Mouse (Mus musculus) heart, embryonic 10.5 days (tissue): ENCODE measurements around the gene Clrn3. TPM values are rescaled to one million over a fixed set of nuclear protein-coding genes. Genes with fewer than 3 reads are reported as not detected.
"Not testable (repeated sequence)": the region's sequence is repeated elsewhere in the genome, so short reads cannot be mapped to it uniquely, and the experiment has no call there.

Experiments
- DNase-seq: peaks from one replicate; pipeline ENCODE4 v3.0.0-alpha.2; 2017; ENCODE audit warnings: low spot score
- H3K27ac ChIP-seq: fragments of 300-500 bp; sonication (generic); 2 replicates; pipeline ENCODE4 v1.5.1; 2016; ENCODE audit warnings: mild to moderate bottlenecking
- H3K27me3 ChIP-seq: fragments of 300-500 bp; sonication (generic); 2 replicates; pipeline ENCODE4 v1.6.1; 2016; ENCODE audit warnings: mild to moderate bottlenecking; ENCODE audit not compliant: poor library complexity, insufficient read depth, severe bottlenecking
- H3K36me3 ChIP-seq: fragments of 300-500 bp; sonication (generic); 2 replicates; pipeline ENCODE4 v1.6.1; 2016; ENCODE audit warnings: mild to moderate bottlenecking, moderate library complexity
- H3K4me1 ChIP-seq: fragments of 300-500 bp; sonication (generic); 2 replicates; pipeline ENCODE4 v1.6.1; 2016; ENCODE audit warnings: mild to moderate bottlenecking
- H3K4me3 ChIP-seq: fragments of 300-500 bp; sonication (generic); 2 replicates; pipeline ENCODE4 v1.5.1; 2016; ENCODE audit warnings: mild to moderate bottlenecking, moderate library complexity
- H3K9me3 ChIP-seq: fragments of 300-500 bp; sonication (generic); 2 replicates; pipeline ENCODE4 v1.6.1; 2016; ENCODE audit warnings: mild to moderate bottlenecking, moderate library complexity
- WGBS: fragments of 180-500 bp; shearing (Covaris S2); methylation state at CpG from one replicate; pipeline ENCODE4 v1.1.7; 2016; 5-methylcytosine and 5-hydroxymethylcytosine counted together
- polyA plus RNA-seq: library from polyadenylated mRNA; unstranded; fragments of >200 nt; fragmentation: Nextera tagmentation; extraction: Ambion mirVana; gene quantifications from 2 replicates; pipeline ENCODE4 v1.2.1, GENCODE M21; 2016

The Clrn3 gene
- polyA plus RNA-seq, result not detected in 2 replicates

DNA sequence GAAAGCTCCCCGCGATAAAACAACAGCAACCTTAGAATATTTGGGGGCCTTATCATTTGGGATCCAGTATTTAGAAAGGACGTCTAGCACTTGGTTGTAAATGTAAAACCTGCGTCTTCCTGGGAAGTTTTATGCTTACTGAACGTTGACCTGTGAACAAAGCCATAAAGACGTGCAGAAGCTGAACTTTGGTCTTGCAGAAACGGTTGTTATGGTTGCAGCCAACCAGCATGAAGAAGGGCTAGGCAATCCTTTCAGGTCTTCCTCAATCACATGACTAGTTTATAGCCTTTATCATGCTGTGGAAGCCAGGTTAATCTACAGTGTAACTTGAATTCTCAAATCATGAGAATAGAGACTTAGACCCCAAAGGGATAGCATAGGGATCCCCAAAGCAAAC lies at the start of gene Clrn3:
Clrn3 (minus strand) TSS at position 140 of the 400 bp plus-strand sequence.
- Histone ChIP-seq H3K27ac (no peak within 1 kb of the TSS), H3K36me3 (no peaks in the 10 kb centered on the region), H3K4me3 (no peak within 1 kb of the TSS), H3K27me3 (no peaks in the 10 kb centered on the region), H3K4me1 (no peaks in the 10 kb centered on the region), H3K9me3 (no peaks in the 10 kb centered on the region)
- 86% methylated on average over 7 of the region's 7 CpGs for WGBS
- DNase-seq, result no peak

DNA sequence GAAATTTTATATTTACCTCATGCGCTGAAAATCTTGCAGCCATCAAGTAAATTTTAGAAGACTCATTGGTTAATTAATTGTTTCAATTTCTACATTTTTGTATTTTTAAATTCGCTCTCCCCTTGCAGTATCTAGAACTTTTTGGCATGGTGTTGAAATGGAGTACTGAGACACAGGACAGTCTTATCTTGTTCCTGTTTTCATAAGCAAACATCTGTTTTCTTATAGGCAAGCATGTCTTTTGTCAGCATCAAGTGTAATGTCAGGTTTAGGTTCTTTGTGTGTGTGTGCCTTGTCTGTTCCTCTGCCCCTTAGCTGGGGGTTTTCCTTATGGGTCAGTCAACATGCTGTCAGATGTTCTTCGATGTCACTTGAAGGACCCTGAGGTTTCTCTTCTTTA lies 47.9 kb upstream of the Clrn3 start:
- H3K4me1 ChIP-seq, result 0 out of 2 replicates have a peak, but pooled peaks cover 3% of the 10 kb centered on the region
- H3K4me3 ChIP-seq, result no peak overlapping the region
- 70% methylated on average over 3 of the region's 3 CpGs for WGBS
- no peak for DNase-seq
- no peaks in the 10 kb centered on the region for H3K36me3 ChIP-seq
- H3K27me3 ChIP-seq, result no peaks in the 10 kb centered on the region
- no peaks in the 10 kb centered on the region for H3K9me3 ChIP-seq
- H3K27ac ChIP-seq, result no peak overlapping the region

DNA sequence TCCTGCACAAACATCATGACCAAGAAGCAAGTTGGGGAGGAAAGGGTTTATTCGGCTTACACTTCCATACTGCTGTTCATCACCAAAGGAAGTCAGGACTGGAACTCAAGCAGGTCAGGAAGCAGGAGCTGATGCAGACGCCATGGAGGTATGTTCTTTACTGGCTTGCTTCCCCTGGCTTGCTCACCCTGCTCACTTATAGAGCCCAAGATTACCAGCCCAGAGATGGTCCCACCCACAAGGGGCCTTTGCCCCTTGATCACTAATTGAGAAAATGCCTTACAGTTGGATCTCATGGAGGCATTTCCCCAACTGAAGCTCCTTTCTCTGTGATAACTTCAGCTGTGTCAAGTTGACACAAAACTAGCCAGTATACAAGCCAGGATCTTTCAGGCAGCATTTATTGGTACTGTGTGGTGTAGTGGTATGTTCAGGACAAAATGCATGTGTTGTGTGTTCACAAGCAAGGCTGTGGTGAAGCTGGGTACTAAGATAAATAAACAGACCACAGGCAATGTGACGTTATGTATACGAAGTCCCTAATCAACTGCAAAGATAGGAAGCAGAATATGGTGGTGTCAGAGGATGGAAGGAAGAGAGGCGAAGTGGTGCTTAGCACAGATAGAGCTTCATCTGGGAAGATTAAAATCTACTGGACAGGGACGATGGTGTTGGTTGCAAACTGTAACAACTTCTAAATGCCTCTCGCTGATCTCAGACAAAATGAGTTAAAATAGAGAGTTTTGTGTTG lies 47.0 kb upstream of the Clrn3 start:
- H3K36me3 ChIP-seq, H3K27me3 ChIP-seq, H3K27ac ChIP-seq, DNase-seq, H3K9me3 ChIP-seq, H3K4me1 ChIP-seq, H3K4me3 ChIP-seq: not testable (repeated sequence)
- 49% methylated on average over 7 of the region's 7 CpGs for WGBS

DNA sequence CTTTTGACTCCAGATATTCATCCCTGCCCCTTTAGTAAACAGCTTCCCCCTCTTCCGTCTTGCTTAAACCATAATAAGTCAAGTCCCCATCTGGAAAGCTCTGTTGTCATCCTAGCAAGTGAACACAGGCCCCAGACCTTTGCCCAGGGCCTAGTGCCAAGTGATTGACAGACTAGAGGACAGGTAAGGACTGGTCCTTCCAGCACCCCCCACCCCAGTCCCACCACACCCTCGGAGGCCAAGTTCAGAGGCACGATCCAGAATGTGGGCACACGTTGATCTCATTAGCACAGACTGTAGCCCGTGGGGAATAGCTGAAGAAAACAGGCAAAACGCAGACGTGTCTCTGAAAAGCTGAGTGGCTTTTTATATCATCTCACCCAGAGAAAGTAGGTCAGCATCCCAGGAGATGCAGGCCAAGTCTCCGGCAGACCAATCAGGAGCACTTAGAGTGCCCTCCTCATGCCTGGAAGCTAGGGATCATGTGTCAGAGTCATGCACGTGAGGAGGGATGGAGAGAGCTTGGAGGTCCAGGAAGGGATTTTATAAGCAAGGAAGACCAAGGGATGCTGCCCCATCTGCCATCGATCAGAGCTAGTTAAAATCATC lies 43.6 kb upstream of the Clrn3 start:
- Histone ChIP-seq H3K27me3 (no peaks in the 10 kb centered on the region), H3K4me1 (peaks cover 16% of the 10 kb centered on the region; the same call in 1 of the 2 replicates), H3K27ac (no peak overlapping the region), H3K36me3 (no peaks in the 10 kb centered on the region), H3K4me3 (no peak overlapping the region), H3K9me3 (no peaks in the 10 kb centered on the region)
- DNase-seq, result no peak
- 68% methylated on average over 10 of the region's 10 CpGs for WGBS

DNA sequence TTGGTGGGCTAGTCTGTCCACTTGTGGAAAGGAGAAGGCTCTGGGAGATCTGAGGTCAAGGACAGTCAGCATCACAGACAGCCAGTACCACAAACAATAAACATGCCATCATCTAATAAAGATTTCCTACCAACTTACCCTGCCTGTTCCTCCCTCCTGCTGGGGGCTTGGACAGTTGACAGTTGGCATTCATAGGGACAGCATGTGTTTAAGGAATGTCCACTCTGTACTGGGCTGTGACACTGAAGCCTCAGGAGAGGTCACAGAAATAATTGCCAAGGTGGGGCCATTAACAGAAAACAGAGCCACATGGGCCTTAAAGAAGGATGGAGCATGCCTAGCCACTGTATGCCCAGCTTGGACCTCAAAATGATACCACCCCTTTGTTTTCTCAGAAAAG lies 42.9 kb upstream of the Clrn3 start:
- peaks cover 19% of the 10 kb centered on the region; the same call in 1 of the 2 replicates for H3K4me1 ChIP-seq
- no peak overlapping the region for H3K4me3 ChIP-seq
- H3K36me3 ChIP-seq, result no peaks in the 10 kb centered on the region
- H3K27ac ChIP-seq, result no peak overlapping the region
- no peaks in the 10 kb centered on the region for H3K9me3 ChIP-seq
- DNase-seq, result no peak
- no peaks in the 10 kb centered on the region for H3K27me3 ChIP-seq

DNA sequence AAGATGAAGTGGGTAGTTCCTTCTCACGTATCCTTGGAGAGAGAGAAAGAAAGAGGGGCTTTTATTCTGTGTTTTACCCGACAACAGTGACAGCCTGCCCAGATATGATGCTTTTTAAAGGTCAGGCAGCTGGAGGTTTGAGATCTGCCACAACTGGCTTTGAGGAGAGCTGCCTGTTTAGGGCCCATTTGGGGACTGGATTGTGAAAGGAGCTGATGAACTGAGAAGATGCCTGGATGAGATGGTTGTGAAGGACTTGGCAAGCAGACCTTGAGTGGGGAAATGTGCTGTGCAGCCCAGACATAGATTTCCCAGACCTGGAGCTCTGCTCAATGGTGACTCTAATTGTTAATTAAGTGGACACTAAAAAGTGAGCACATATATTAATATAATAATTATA lies 40.1 kb upstream of the Clrn3 start:
- no peak for DNase-seq
- H3K27me3 ChIP-seq, result no peaks in the 10 kb centered on the region
- H3K27ac ChIP-seq, result no peak overlapping the region
- peaks cover 26% of the 10 kb centered on the region; the same call in 1 of the 2 replicates for H3K4me1 ChIP-seq
- no peaks in the 10 kb centered on the region for H3K36me3 ChIP-seq
- H3K4me3 ChIP-seq, result no peak overlapping the region
- H3K9me3 ChIP-seq, result no peaks in the 10 kb centered on the region
- WGBS, result 69% methylated on average over 2 of the region's 2 CpGs

DNA sequence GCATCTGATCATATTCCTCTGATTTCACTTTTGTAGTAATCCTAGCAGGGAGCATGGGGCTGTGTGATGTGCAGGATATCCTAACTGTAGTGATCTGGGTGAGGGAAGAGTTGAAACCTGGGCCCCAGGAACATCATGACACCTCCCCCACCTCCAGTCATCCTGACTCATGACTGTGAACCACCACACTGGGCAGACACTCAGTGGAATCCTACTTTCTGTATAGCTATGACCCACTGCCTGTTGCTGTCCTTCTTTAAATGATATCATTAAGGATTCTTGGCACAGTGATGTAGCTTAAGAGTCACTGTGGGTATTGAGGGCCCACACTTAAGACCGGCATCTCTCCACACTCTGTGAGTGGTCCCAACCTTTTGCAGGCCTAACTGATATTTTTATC lies 39.1 kb upstream of the Clrn3 start:
- Histone ChIP-seq H3K9me3 (no peaks in the 10 kb centered on the region), H3K4me3 (no peak overlapping the region), H3K27me3 (no peaks in the 10 kb centered on the region), H3K27ac (no peak overlapping the region), H3K36me3 (no peaks in the 10 kb centered on the region), H3K4me1 (peaks cover 26% of the 10 kb centered on the region; the same call in 1 of the 2 replicates)
- 62% methylated on average over 1 of the region's 1 CpGs for whole genome bisulfite sequencing
- DNase-seq, result no peak

DNA sequence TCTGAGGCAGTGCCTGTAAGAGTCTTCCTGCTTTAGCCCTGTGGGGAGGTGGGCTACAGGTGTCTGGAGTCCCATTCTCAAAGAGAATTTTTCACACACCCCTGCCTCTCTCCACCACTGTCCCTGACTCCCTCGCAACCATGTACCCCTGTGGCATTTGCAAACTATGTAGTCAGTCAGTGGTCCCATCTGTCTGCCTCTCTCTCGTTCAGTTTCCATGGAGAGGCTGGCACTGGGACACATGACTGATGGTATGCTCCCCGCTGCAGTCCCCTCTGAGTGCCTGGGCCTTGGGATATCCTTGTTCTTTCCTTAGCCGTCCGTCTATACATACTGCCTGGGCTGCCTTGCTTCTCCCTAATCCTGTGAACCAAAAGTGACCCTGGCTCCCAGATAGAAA lies 37.6 kb upstream of the Clrn3 start:
- Histone ChIP-seq H3K27me3 (no peaks in the 10 kb centered on the region), H3K36me3 (no peaks in the 10 kb centered on the region), H3K4me3 (no peak overlapping the region), H3K4me1 (peaks cover 22% of the 10 kb centered on the region; the same call in 1 of the 2 replicates), H3K27ac (no peak overlapping the region), H3K9me3 (no peaks in the 10 kb centered on the region)
- WGBS, result 78% methylated on average over 5 of the region's 5 CpGs
- no peak for DNase-seq

DNA sequence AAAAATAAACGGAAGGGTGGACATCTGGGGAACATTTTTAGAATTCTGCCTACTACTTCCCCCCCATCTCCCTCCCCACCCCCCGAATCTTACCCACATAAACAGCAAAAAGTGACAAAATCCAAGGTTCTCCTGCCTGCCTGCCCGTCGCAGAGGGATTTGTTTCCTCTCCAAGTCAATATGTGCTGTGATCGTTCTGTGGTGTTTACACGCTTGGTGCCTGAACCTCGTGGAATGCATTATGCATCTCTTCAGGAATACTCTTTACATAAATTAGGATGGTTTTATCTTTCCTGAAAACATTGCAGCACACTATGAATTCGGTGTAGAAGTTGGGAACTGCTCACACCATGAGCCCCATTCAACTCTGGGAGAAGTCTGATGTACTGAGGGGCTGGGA lies 35.6 kb upstream of the Clrn3 start:
- Histone ChIP-seq H3K4me3 (no peak overlapping the region), H3K27me3 (no peaks in the 10 kb centered on the region), H3K9me3 (no peaks in the 10 kb centered on the region), H3K27ac (no peak overlapping the region), H3K4me1 (peaks cover 22% of the 10 kb centered on the region; the same call in 1 of the 2 replicates), H3K36me3 (no peaks in the 10 kb centered on the region)
- DNase-seq, result no peak
- WGBS, result 86% methylated on average over 8 of the region's 8 CpGs

DNA sequence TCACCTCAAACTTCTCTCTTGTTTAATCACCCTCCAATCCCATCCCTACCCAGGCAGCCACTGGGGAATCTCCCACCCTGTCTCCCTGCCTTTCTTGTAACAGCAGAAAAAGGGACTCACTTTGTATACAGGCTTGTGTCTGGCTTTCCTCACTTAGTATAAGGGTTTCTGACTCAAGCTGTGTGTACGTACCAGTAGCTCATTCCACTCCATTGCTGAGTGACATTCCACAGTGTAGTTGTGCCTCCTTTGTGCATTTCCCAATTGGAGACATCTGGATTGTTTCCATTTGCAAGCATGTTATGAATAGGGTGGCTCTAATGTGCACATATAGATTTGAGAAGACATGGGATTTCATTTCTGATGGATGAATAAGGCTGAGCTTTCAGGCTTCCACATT lies 31.8 kb upstream of the Clrn3 start:
- 41% methylated on average over 1 of the region's 1 CpGs for WGBS
- Histone ChIP-seq H3K27me3 (no peaks in the 10 kb centered on the region), H3K27ac (no peak overlapping the region), H3K4me1 (peaks cover 9% of the 10 kb centered on the region; the same call in 1 of the 2 replicates), H3K4me3 (no peak overlapping the region), H3K36me3 (no peaks in the 10 kb centered on the region), H3K9me3 (no peaks in the 10 kb centered on the region)
- no peak for DNase-seq

DNA sequence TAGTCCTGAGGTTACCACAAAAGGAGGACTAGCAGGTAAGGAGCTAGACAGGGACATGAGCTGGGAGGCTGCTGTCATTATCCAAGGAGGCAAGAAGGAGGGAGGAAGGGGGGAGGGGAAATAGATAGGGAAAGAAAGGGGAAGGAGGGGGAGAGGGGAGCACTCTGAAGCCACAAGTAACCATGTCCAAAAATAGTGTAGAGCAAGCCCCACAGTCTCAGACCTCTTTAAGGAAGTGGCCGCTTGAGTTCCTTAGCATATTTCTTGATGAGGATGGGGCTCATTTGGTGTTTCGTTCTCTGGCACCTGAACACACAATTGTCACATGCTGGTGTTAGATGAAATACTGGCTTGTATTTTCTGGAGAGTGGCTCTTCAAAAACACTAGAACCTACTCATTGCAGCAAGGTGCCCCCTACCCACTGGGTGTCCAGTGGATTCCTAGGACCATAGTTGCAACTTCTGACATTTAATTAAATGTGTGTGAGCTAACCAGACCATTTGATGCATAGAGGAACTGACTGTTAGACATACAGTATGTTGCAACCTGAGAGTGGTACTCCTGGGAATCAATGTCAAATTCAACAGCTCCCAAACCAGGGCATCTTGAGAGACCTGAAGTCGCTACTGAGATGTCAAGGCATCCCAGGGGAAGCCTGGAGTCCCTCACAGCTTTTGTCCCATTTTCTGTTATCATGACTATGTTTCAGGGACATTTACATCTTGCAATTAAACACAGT lies 28.4 kb upstream of the Clrn3 start:
- Histone ChIP-seq H3K4me1 (peaks cover 7% of the 10 kb centered on the region; the same call in 1 of the 2 replicates), H3K36me3 (no peaks in the 10 kb centered on the region), H3K4me3 (no peak overlapping the region), H3K27me3 (no peaks in the 10 kb centered on the region), H3K9me3 (no peaks in the 10 kb centered on the region), H3K27ac (no peak overlapping the region)
- 70% methylated on average over 3 of the region's 3 CpGs for WGBS
- no peak for DNase-seq

DNA sequence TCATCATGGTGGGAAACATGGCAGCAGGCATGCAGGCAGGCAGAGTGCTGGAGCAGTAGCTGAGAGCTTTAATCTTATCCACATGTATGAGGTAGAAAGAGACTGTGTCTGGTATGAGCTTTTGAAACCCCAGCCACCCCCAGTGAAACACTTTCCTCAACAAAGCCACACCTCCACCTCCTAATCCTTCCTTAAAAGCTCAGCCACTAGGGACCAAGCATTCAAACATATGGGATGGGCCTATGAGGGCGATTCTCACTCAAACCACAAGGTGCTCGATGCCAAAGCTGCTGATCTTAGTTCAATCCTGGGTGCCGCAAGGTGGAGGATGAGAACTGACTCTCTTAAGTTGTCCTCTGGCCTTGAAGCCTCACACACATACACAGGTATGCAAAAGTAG lies 25.1 kb upstream of the Clrn3 start:
- H3K27ac ChIP-seq, result no peak overlapping the region
- no peaks in the 10 kb centered on the region for H3K36me3 ChIP-seq
- WGBS, result 74% methylated on average over 3 of the region's 3 CpGs

DNA sequence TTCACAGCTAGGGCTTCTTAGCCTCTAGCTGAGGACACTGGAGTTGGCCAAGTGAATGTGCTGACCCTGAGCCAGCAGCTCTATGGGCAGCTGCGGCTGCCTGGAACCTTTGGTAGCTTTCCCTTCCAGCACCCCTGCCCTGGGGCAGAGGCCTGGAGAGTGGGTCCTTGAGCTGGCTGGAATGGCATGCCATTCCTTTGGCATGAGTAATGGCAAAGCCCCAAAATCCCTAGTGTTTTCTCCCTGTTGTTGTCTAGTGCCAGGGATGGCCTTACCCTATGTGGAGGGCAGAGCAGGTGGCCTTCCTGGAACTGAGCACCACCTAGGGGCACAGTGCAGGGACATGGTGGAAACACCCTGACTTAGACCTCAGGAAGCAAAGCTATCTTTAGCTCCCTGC lies 23.1 kb upstream of the Clrn3 start:
- Histone ChIP-seq H3K4me1 (peaks cover 10% of the 10 kb centered on the region), H3K36me3 (no peaks in the 10 kb centered on the region), H3K27ac (no peak overlapping the region), H3K27me3 (peaks cover 15% of the 10 kb centered on the region; the same call in 1 of the 2 replicates), H3K9me3 (no peaks in the 10 kb centered on the region), H3K4me3 (no peak overlapping the region)
- 56% methylated on average over 1 of the region's 1 CpGs for WGBS
- DNase-seq, result no peak

More for the DNA sequence above, 25.1 kb upstream of the Clrn3 start:
- no peaks in the 10 kb centered on the region for H3K9me3 ChIP-seq
- peaks cover 13% of the 10 kb centered on the region for H3K4me1 ChIP-seq
- no peak overlapping the region for H3K4me3 ChIP-seq
- DNase-seq, result no peak
- H3K27me3 ChIP-seq, result peaks cover 10% of the 10 kb centered on the region; the same call in 1 of the 2 replicates
